Mouse (Mus musculus): ENCODE data around the gene Midn. TPM values are rescaled to one million over a fixed set of nuclear protein-coding genes. Genes with fewer than 3 reads are reported as not detected.

Midn gene
- polyA plus RNA-seq, 1 experiment: 67.4 TPM

GRCm38 (mm10) chr10:80147146-80147718 lies 840 bp upstream of the Midn start:
- H3K9me3 ChIP-seq (replicated peaks; ENCODE audit: control insufficient read depth, insufficient read depth, low read length, poor library complexity, severe bottlenecking): no peaks in the 10 kb centered on the region
- peaks cover 2% of the 10 kb centered on the region for H3K4me1 ChIP-seq (ENCODE audit: control insufficient read depth, insufficient read depth, low read length)
- no peaks in the 10 kb centered on the region for H3K27me3 ChIP-seq (ENCODE audit: control insufficient read depth, insufficient read depth, low read length, poor library complexity, severe bottlenecking)
- H3K9ac ChIP-seq (ENCODE audit: low read depth, poor library complexity, severe bottlenecking): no peak overlapping the region
- H3K4me3 ChIP-seq (ENCODE audit: low read depth, low read length): no peak overlapping the region
- peak overlapping the region; percentile 25 for H3K27ac ChIP-seq (ENCODE audit: insufficient read depth, low read length)
- H3K36me3 ChIP-seq (ENCODE audit: control insufficient read depth, insufficient read depth, low read length, poor library complexity, severe bottlenecking): peaks cover 17% of the 10 kb centered on the region
- TF ChIP-seq EP300 (IDR thresholded peaks at IDR 0.05; ENCODE audit: insufficient read depth, low read depth, low read length) (no peak), POLR2A (IDR thresholded peaks at IDR 0.05; ENCODE audit: insufficient read depth, low read length) (no peak), CTCF (IDR thresholded peaks at IDR 0.05; ENCODE audit: low read depth, low read length) (no peak)

DNA sequence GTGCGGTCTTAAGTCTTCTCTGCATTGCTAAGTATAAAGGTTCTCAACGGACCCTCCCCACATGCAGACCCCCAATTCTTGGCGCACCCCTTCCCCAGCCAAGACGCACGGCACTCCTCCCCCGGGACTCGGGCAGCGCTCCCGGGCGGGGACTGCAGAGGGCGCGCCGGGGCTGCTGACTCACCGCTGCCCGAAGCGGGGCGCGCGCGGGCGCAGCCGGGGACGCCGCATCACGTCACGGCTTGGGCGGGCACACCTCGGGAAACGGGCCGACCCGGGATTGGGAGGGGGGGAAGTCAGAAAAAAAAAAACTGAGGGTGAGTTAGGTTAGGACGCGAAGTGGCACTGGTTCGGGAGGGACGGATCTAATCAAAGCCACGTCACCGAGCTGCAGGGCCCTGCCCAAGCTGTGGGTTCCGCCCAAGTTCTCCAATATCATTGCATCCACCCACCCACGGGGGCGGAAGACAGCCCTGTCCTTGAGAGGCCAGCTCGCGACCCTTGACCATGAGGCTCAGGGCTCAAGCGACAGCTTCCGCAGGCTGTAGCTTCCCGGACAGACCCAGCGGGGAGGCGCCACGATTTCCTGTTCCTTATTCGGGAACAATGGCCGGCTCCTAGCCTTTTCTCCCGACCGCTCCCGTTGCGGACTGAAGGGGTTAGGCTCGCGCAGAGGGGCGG lies 678 bp downstream of the Midn start:
- peak overlapping the region; percentile 96 for H3K27ac ChIP-seq (ENCODE audit: insufficient read depth, low read length)
- peaks cover 17% of the 10 kb centered on the region for H3K36me3 ChIP-seq (ENCODE audit: control insufficient read depth, insufficient read depth, low read length, poor library complexity, severe bottlenecking)
- no peaks in the 10 kb centered on the region for H3K9me3 ChIP-seq (replicated peaks; ENCODE audit: control insufficient read depth, insufficient read depth, low read length, poor library complexity, severe bottlenecking)
- TF ChIP-seq POLR2A (IDR thresholded peaks at IDR 0.05; ENCODE audit: insufficient read depth, low read length) (peak; percentile 6), EP300 (IDR thresholded peaks at IDR 0.05; ENCODE audit: insufficient read depth, low read depth, low read length) (no peak; the same call in 1 of the 2 replicates), CTCF (IDR thresholded peaks at IDR 0.05; ENCODE audit: low read depth, low read length) (peak; percentile 56)
- H3K4me3 ChIP-seq (ENCODE audit: low read depth, low read length): peak overlapping the region; percentile 96
- H3K9ac ChIP-seq (ENCODE audit: low read depth, poor library complexity, severe bottlenecking): peak overlapping the region; percentile 88
- H3K4me1 ChIP-seq (ENCODE audit: control insufficient read depth, insufficient read depth, low read length): peaks cover 6% of the 10 kb centered on the region
- no peaks in the 10 kb centered on the region for H3K27me3 ChIP-seq (ENCODE audit: control insufficient read depth, insufficient read depth, low read length, poor library complexity, severe bottlenecking)

DNA sequence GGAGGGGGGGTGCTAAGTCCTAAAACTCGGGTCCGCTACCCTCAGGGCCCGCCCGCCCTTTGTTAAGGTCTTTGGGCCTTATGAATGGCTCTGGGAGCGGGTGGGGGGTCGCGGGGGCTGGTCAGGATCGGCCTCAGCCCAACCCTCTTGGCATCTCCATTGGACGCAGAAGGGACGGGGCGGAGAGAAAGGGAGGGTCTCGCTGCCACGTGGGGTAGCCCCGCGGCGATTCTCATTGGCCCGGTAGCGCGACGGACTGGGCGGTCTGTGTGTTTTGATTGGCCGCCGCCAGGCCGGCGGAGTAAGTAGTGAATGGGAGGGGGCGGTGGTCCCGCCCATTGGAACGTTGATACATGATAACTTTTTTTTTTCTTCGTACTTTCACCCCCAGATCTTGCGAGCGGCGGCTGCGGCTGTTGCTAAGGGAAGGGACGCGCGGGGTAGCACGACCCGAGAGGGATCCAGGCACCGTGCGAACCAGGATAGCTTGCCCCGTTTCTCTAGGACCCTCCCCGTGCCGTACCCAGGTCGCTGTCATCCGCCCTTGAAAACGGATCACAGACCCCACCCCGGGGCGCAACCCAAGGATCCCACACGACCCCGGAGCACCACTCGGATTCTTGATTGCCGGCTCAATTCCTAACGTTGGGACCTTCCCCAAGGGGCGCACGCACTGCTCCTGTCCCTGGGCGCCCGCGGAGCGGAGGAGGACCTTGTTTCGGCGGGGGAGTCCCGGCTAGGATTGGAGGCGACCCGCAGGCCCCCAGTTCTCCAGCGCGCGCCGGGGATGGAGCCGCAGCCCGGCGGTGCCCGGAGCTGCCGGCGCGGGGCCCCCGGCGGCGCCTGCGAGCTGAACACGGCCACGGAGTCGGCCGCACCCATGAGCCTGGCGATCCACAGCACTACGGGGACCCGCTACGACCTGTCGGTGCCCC lies 1.5 kb downstream of the Midn start:
- Histone ChIP-seq H3K9me3 (replicated peaks; ENCODE audit: control insufficient read depth, insufficient read depth, low read length, poor library complexity, severe bottlenecking) (no peaks in the 10 kb centered on the region), H3K9ac (ENCODE audit: low read depth, poor library complexity, severe bottlenecking) (peak overlapping the region; percentile 93), H3K27ac (ENCODE audit: insufficient read depth, low read length) (peak overlapping the region; percentile 96; the same call in 1 of the 2 replicates), H3K36me3 (ENCODE audit: control insufficient read depth, insufficient read depth, low read length, poor library complexity, severe bottlenecking) (peaks cover 17% of the 10 kb centered on the region), H3K4me1 (ENCODE audit: control insufficient read depth, insufficient read depth, low read length) (peaks cover 6% of the 10 kb centered on the region), H3K27me3 (ENCODE audit: control insufficient read depth, insufficient read depth, low read length, poor library complexity, severe bottlenecking) (no peaks in the 10 kb centered on the region), H3K4me3 (ENCODE audit: low read depth, low read length) (peak overlapping the region; percentile 96)
- TF ChIP-seq POLR2A (IDR thresholded peaks at IDR 0.05; ENCODE audit: insufficient read depth, low read length) (peak; percentile 46), EP300 (IDR thresholded peaks at IDR 0.05; ENCODE audit: insufficient read depth, low read depth, low read length) (no peak)

DNA sequence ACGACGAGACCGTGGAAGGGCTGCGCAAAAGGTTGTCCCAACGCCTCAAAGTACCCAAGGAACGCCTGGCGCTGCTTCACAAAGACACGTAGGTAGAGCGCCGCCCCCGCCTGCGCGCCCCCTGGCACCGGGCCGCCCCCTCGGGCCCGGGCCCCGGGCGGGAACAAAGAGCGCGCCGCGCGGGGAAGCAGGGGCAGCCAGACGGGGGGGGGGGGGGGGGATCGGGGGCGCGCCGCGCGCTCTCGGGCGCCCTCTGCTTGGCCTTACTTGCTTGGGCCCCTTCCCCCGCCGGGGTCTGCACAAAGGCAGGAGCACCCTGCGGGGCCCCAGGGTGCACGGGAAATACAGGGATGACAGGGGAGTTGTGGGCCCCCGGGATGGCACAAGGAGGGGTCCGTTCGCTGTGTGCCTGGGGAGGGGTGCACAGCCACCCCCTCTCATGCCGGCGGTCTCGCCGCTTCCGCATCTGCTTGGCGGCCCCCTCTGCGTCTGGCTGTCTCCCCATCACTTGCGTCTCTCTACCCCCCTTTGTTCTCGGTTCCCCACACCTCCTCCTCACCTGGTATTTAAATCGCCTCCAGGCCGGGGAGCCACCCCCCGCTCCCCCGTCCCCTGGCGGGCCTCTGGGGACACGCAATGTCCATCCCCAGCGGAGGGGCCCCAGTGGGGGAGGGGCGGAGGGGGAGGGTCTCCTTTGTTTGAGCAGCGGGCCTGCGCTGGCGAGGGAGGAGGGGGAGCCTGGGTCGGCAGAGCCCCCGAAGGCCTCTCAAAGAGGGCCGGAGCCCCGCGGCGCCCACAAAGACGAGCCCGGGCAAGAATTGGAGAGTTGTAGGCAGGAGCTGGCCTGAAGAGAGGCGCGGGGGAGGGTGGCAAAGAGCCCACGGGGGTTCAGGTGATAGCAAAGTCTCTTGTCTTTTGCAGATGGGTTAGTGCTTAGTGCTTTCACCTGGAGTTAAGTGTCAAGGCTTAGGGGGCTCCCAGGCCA lies 2.4 kb downstream of the Midn start:
- Histone ChIP-seq H3K36me3 (ENCODE audit: control insufficient read depth, insufficient read depth, low read length, poor library complexity, severe bottlenecking) (peaks cover 23% of the 10 kb centered on the region), H3K9me3 (replicated peaks; ENCODE audit: control insufficient read depth, insufficient read depth, low read length, poor library complexity, severe bottlenecking) (no peaks in the 10 kb centered on the region), H3K27me3 (ENCODE audit: control insufficient read depth, insufficient read depth, low read length, poor library complexity, severe bottlenecking) (no peaks in the 10 kb centered on the region), H3K9ac (ENCODE audit: low read depth, poor library complexity, severe bottlenecking) (peak overlapping the region; percentile 93), H3K27ac (ENCODE audit: insufficient read depth, low read length) (peak overlapping the region; percentile 62), H3K4me3 (ENCODE audit: low read depth, low read length) (peak overlapping the region; percentile 89), H3K4me1 (ENCODE audit: control insufficient read depth, insufficient read depth, low read length) (peaks cover 6% of the 10 kb centered on the region)
- TF ChIP-seq POLR2A (IDR thresholded peaks at IDR 0.05; ENCODE audit: insufficient read depth, low read length) (no peak), EP300 (IDR thresholded peaks at IDR 0.05; ENCODE audit: insufficient read depth, low read depth, low read length) (no peak), CTCF (IDR thresholded peaks at IDR 0.05; ENCODE audit: low read depth, low read length) (no peak)
